Comparison of ENCODE assay signal across 8 mouse cellular contexts in the genomic region with DNA sequence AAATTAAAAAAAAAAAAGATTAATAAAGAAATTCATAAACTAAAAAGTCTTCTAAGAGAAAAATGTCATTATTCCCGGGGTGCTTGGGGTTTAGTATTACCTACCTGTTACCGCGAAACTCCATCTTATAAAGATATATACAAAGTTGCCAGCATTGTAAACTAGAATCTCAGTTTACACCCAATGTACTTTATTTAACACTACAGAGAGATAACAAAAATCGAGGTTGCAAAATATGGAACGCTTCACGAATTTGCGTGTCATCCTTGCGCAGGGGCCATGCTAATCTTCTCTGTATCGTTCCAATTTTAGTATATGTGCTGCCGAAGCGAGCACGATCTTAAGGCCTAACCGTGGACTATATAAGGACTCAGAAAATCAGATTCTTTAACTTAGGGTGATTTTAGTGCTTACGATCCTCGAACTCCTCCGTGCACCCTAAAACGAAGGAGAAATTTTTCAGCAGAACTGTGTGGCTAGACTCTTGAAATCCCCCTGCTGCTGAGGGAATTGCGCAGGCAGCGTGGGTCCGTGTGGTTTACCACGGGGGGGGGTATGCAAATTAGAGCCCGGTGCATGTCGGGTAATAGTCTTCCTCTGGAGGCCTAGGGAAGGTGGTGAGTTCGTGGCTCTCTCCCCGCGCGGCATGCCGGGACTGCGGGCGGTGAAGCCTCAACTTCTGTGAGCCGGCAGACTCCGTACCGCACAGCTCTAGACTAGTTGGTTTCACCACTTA.
DNase-seq lines count a peak whose midpoint lies in the region; ATAC-seq and TF ChIP-seq lines count a peak whose summit lies in the region.

No protein-coding gene starts in this region.

- H3K4me1 ChIP-seq in cortical plate, adult 2 months (ENCODE audit: control insufficient read depth, insufficient read depth, low read length): no peaks in the 10 kb centered on the region; the same call in 1 of the 2 replicates

- peak; percentile 72; the same call in 1 of the 2 replicates for TF ChIP-seq POLR2A in cortical plate, adult 2 months (IDR thresholded peaks at IDR 0.05; ENCODE audit: extremely low read depth, insufficient read depth, low read length)

- peak; percentile 63 for ATAC-seq in activated CD4-positive, CD25-positive, alpha-beta regulatory T cell, adult 4 months
- ATAC-seq in megakaryocyte progenitor cell, adult 5-6 weeks (replicated peaks; ENCODE audit: poor library complexity): peak; percentile 84

- peak; percentile 97 for DNase-seq in gastrocnemius, postnatal 10 days
- DNase-seq in induced T-regulatory cell, adult 2 months (ENCODE audit: low read depth): peak; percentile 98
- DNase-seq in left cerebral cortex, adult 9 months (ENCODE audit: low spot score in 2 of 2): peak; percentile 81 to 93
- DNase-seq in right cerebral cortex, postnatal 14 days: peak; percentile 96
- peak; percentile 90 to 94 for DNase-seq in urinary bladder, postnatal 36 days (ENCODE audit: low spot score in 2 of 2)

- H3K27ac ChIP-seq in cortical plate, adult 2 months (ENCODE audit: insufficient read depth, low read length): peak overlapping the region; percentile 87

- TF ChIP-seq CTCF in cortical plate, adult 2 months (IDR thresholded peaks at IDR 0.05; ENCODE audit: extremely low read depth, insufficient read depth, low read length): no peak

- peak overlapping the region; percentile 73 for H3K4me3 ChIP-seq in cortical plate, adult 2 months (ENCODE audit: insufficient read depth, low read length)

Comparison
In these comparisons a context has a peak if more than half of its experiments do, and no peak if none do; other contexts are left out.
1. Peak in every context shown above with its lines: DNase-seq, ATAC-seq, H3K4me3 ChIP-seq and H3K27ac ChIP-seq.